Mouse (Mus musculus) forebrain, embryonic 11.5 days (tissue): Measurements from ENCODE around the gene Pi4ka. TPM values are rescaled to one million over a fixed set of nuclear protein-coding genes. Genes with fewer than 3 reads are reported as not detected.

Experiments used
- ATAC-seq: fragments of 200-750 bp; cut with Nextera tagmentation; replicated peaks from 2 replicates; pipeline ENCODE4 v1.8.0; 2017; ENCODE audit warnings: moderate TSS enrichment; ENCODE audit not compliant: low FRiP score
- DNase-seq: peaks from one replicate; pipeline ENCODE4 v3.0.0-alpha.2; 2017; ENCODE audit warnings: low spot score
- H3K27ac ChIP-seq: fragments of 300-500 bp; sonication (generic); 2 replicates; pipeline ENCODE4 v1.5.1; 2014; ENCODE audit warnings: low read depth, low read length
- H3K27me3 ChIP-seq: fragments of 300-500 bp; sonication (generic); 2 replicates; pipeline ENCODE4 v1.6.1; 2014; ENCODE audit warnings: mild to moderate bottlenecking, low read length, mixed read lengths; ENCODE audit not compliant: control insufficient read depth, insufficient read depth
- H3K36me3 ChIP-seq: fragments of 300-500 bp; sonication (generic); 2 replicates; pipeline ENCODE4 v1.6.1; 2014; ENCODE audit warnings: mild to moderate bottlenecking, low read length, moderate library complexity, mixed read lengths; ENCODE audit not compliant: control insufficient read depth, insufficient read depth
- H3K4me1 ChIP-seq: fragments of 300-500 bp; sonication (generic); replicated peaks from 2 replicates; pipeline ENCODE4 v1.6.1; 2014; ENCODE audit warnings: low read length, mixed read lengths; ENCODE audit not compliant: control insufficient read depth, insufficient read depth
- H3K4me2 ChIP-seq: fragments of 300-500 bp; sonication (generic); 2 replicates; pipeline ENCODE4 v1.6.1; 2014; ENCODE audit warnings: low read depth, mild to moderate bottlenecking, low read length, moderate library complexity, mixed read lengths; ENCODE audit not compliant: severe bottlenecking
- H3K4me3 ChIP-seq: fragments of 300-500 bp; sonication (generic); 2 replicates; pipeline ENCODE4 v1.5.1; 2014; ENCODE audit warnings: low read depth, low read length
- H3K9ac ChIP-seq: fragments of 300-500 bp; sonication (generic); 2 replicates; pipeline ENCODE4 v1.6.1; 2014; ENCODE audit warnings: low read length
- H3K9me3 ChIP-seq: fragments of 300-500 bp; sonication (generic); 2 replicates; pipeline ENCODE4 v1.6.1; 2016; ENCODE audit warnings: low read length, mixed read lengths; ENCODE audit not compliant: control insufficient read depth
- WGBS: fragments of 180-500 bp; shearing (Covaris S2); extraction: QIAGEN DNeasy Blood & Tissue Kit; methylation state at CpG from one replicate; pipeline ENCODE4 v1.1.7; 2014; 5-methylcytosine and 5-hydroxymethylcytosine counted together
- polyA plus RNA-seq: library from polyadenylated mRNA; unstranded; fragments of >200 nt; fragmentation: Nextera tagmentation; extraction: Ambion mirVana; gene quantifications from 2 replicates; pipeline ENCODE4 v1.2.1, GENCODE M21; 2014

The Pi4ka gene
- polyA plus RNA-seq, 1 experiment from 2014 or later, result 54.3 TPM

GRCm38 (mm10) chr16:17292751-17293150 is 113.4 kb downstream of the Pi4ka start:
- H3K27ac ChIP-seq, result no peak overlapping the region
- DNase-seq (peak; percentile 90), ATAC-seq (0 out of 2 replicates have a peak, but pooled peaks have one; percentile 21)
- no peak overlapping the region for H3K4me2 ChIP-seq
- peaks cover 2% of the 10 kb centered on the region; the same call in 1 of the 2 replicates for H3K36me3 ChIP-seq
- no peaks in the 10 kb centered on the region for H3K27me3 ChIP-seq
- H3K9ac ChIP-seq, result no peak overlapping the region
- no peak overlapping the region for H3K4me3 ChIP-seq
- WGBS, result 8% methylated on average over 2 of the region's 2 CpGs
- H3K4me1 ChIP-seq, result no peaks in the 10 kb centered on the region
- H3K9me3 ChIP-seq, result no peaks in the 10 kb centered on the region

GRCm38 (mm10) chr16:17291016-17291415 is 115.1 kb downstream of the Pi4ka start:
- no peak overlapping the region for H3K4me2 ChIP-seq

GRCm38 (mm10) chr16:17287103-17287502 is 119.0 kb downstream of the Pi4ka start:
- no peaks in the 10 kb centered on the region; the same call in none of the 2 replicates for H3K36me3 ChIP-seq
- no peaks in the 10 kb centered on the region for H3K4me1 ChIP-seq
- 78% methylated on average over 2 of the region's 2 CpGs for WGBS
- no peak overlapping the region for H3K27ac ChIP-seq
- H3K4me2 ChIP-seq, result no peak overlapping the region
- no peak overlapping the region for H3K4me3 ChIP-seq
- no peak overlapping the region for H3K9ac ChIP-seq
- DNase-seq (no peak), ATAC-seq (no peak)
- H3K9me3 ChIP-seq, result no peaks in the 10 kb centered on the region
- H3K27me3 ChIP-seq, result no peaks in the 10 kb centered on the region

More at GRCm38 (mm10) chr16:17291016-17291415, 115.1 kb downstream of the Pi4ka start:
- WGBS, result 96% methylated on average over 2 of the region's 2 CpGs
- H3K27ac ChIP-seq, result no peak overlapping the region
- no peaks in the 10 kb centered on the region for H3K27me3 ChIP-seq
- DNase-seq (no peak), ATAC-seq (no peak)
- no peak overlapping the region for H3K9ac ChIP-seq
- no peak overlapping the region for H3K4me3 ChIP-seq
- H3K9me3 ChIP-seq, result no peaks in the 10 kb centered on the region
- H3K4me1 ChIP-seq, result no peaks in the 10 kb centered on the region
- H3K36me3 ChIP-seq, result no peaks in the 10 kb centered on the region; the same call in 1 of the 2 replicates

GRCm38 (mm10) chr16:17283151-17283550 is 123.0 kb downstream of the Pi4ka start:
- Histone ChIP-seq H3K27me3 (peaks cover 9% of the 10 kb centered on the region), H3K9ac (no peak overlapping the region), H3K27ac (no peak overlapping the region), H3K4me1 (peaks cover under 1% of the 10 kb centered on the region; the same call in 1 of the 2 replicates), H3K36me3 (no peaks in the 10 kb centered on the region; the same call in none of the 2 replicates), H3K9me3 (no peaks in the 10 kb centered on the region), H3K4me3 (no peak overlapping the region), H3K4me2 (no peak overlapping the region)
- DNase-seq (no peak), ATAC-seq (no peak)
- 87% methylated on average over 6 of the region's 6 CpGs for WGBS

- Histone ChIP-seq H3K4me3 (no peak overlapping the region), H3K9me3 (no peaks in the 10 kb centered on the region), H3K4me2 (no peak overlapping the region), H3K4me1 (peaks cover 16% of the 10 kb centered on the region), H3K36me3 (no peaks in the 10 kb centered on the region; the same call in none of the 2 replicates), H3K27me3 (peaks cover 24% of the 10 kb centered on the region), H3K9ac (no peak overlapping the region), H3K27ac (no peak overlapping the region)
- WGBS, result 93% methylated on average over 11 of the region's 11 CpGs
- no peak for DNase-seq
- no peak for ATAC-seq
Observed at GRCm38 (mm10) chr16:17280471-17280870, 125.6 kb downstream of the Pi4ka start.

GRCm38 (mm10) chr16:17277342-17278211 is 128.5 kb downstream of the Pi4ka start:
- ATAC-seq (peak; percentile 28; the same call in 1 of the 2 replicates), DNase-seq (peak; percentile 71)
- Histone ChIP-seq H3K36me3 (no peaks in the 10 kb centered on the region; the same call in 1 of the 2 replicates), H3K4me2 (peak overlapping the region; percentile 96), H3K27me3 (peaks cover 24% of the 10 kb centered on the region), H3K9ac (peak overlapping the region; percentile 3; the same call in 1 of the 2 replicates), H3K4me3 (peak overlapping the region; percentile 50), H3K27ac (no peak overlapping the region), H3K4me1 (peaks cover 16% of the 10 kb centered on the region), H3K9me3 (no peaks in the 10 kb centered on the region)
- 2% methylated on average over 61 of the region's 61 CpGs for WGBS

GRCm38 (mm10) chr16:17276164-17277151 is 129.7 kb downstream of the Pi4ka start:
- no peaks in the 10 kb centered on the region for H3K9me3 ChIP-seq
- H3K4me3 ChIP-seq, result peak overlapping the region; percentile 50
- H3K4me1 ChIP-seq, result peaks cover 16% of the 10 kb centered on the region
- H3K27me3 ChIP-seq, result peaks cover 24% of the 10 kb centered on the region
- under 1% methylated on average over 59 of the region's 62 CpGs for WGBS
- peak overlapping the region; percentile 65 for H3K9ac ChIP-seq
- ATAC-seq (peak; percentile 89), DNase-seq (peak; percentile 96)
- peak overlapping the region; percentile 96 for H3K4me2 ChIP-seq
- H3K36me3 ChIP-seq, result no peaks in the 10 kb centered on the region
- H3K27ac ChIP-seq, result 0 out of 2 replicates have a peak overlapping the region, but pooled peaks have one; percentile 25

- Histone ChIP-seq H3K36me3 (no peaks in the 10 kb centered on the region), H3K9ac (peak within 1 kb of the TSS; percentile 65), H3K27me3 (peaks cover 24% of the 10 kb centered on the region), H3K4me1 (peaks cover 16% of the 10 kb centered on the region), H3K4me3 (peak within 1 kb of the TSS; percentile 50), H3K4me2 (peak within 1 kb of the TSS; percentile 96), H3K27ac (0 out of 2 replicates have a peak within 1 kb of the TSS, but pooled peaks have one; percentile 25), H3K9me3 (peaks cover 3% of the 10 kb centered on the region; the same call in 1 of the 2 replicates)
- 64% methylated on average over 7 of the region's 7 CpGs for WGBS
- no peak for DNase-seq
- no peak for ATAC-seq
Observed at GRCm38 (mm10) chr16:17275721-17276120, 130.4 kb downstream of the Pi4ka start, which contains the start of gene Tmem191c. TSS of gene Tmem191c (plus strand) at chr16:17276077.
